Mouse (Mus musculus) fat pad, adult 2 months (tissue): ENCODE measurements at regions not wholly inside any gene's neighbourhood (a gene's known extent, or its start where the extent isn't known, plus 50 kb on each side); places are given as distances from the start of the nearest gene placed in this dataset.

Source experiments
- DNase-seq: peaks from one replicate; pipeline ENCODE4 v3.0.0-alpha.2; 2011; ENCODE audit warnings: low read depth, low spot score; ENCODE audit errors: extremely low read depth

- DNase-seq = no peak
Observed at GRCm38 (mm10) chr6:101596995-101597394, 219.3 kb upstream of the Pdzrn3 start.

- DNase-seq = no peak
Observed at GRCm38 (mm10) chr6:101593782-101594641, 216.3 kb upstream of the Pdzrn3 start.

GRCm38 (mm10) chr6:101585871-101586270 lies 208.2 kb upstream of the Pdzrn3 start:
- DNase-seq = no peak

GRCm38 (mm10) chr6:101580824-101581223 lies 203.1 kb upstream of the Pdzrn3 start:
- no peak for DNase-seq

- DNase-seq = no peak
Observed at GRCm38 (mm10) chr6:101556096-101556495, 178.4 kb upstream of the Pdzrn3 start.

GRCm38 (mm10) chr6:101554965-101555604 lies 177.4 kb upstream of the Pdzrn3 start:
- no peak for DNase-seq

GRCm38 (mm10) chr6:101550501-101551268 lies 173.0 kb upstream of the Pdzrn3 start:
- DNase-seq = no peak

- DNase-seq = no peak
Observed at GRCm38 (mm10) chr6:101537581-101537980, 159.9 kb upstream of the Pdzrn3 start.

GRCm38 (mm10) chr6:101534214-101535052 lies 156.7 kb upstream of the Pdzrn3 start:
- no peak for DNase-seq

- DNase-seq = no peak
Observed at GRCm38 (mm10) chr6:101532436-101532835, 154.7 kb upstream of the Pdzrn3 start.

- DNase-seq = no peak
Observed at GRCm38 (mm10) chr6:101531914-101532313, 154.2 kb upstream of the Pdzrn3 start.

GRCm38 (mm10) chr6:101525129-101525528 lies 147.4 kb upstream of the Pdzrn3 start:
- no peak for DNase-seq

- DNase-seq = no peak
Observed at GRCm38 (mm10) chr6:101521316-101521715, 143.6 kb upstream of the Pdzrn3 start.

GRCm38 (mm10) chr6:101520755-101521154 lies 143.1 kb upstream of the Pdzrn3 start:
- DNase-seq = no peak

- no peak for DNase-seq
Observed at GRCm38 (mm10) chr6:101518904-101519701, 141.4 kb upstream of the Pdzrn3 start.

GRCm38 (mm10) chr6:101517584-101517983 lies 139.9 kb upstream of the Pdzrn3 start:
- no peak for DNase-seq

- no peak for DNase-seq
Observed at GRCm38 (mm10) chr6:101513696-101514095, 136.0 kb upstream of the Pdzrn3 start.

GRCm38 (mm10) chr6:101502149-101502548 lies 124.5 kb upstream of the Pdzrn3 start:
- DNase-seq = no peak

- no peak for DNase-seq
Observed at GRCm38 (mm10) chr6:101501716-101502115, 124.0 kb upstream of the Pdzrn3 start.

- no peak for DNase-seq
Observed at GRCm38 (mm10) chr6:101500202-101500601, 122.5 kb upstream of the Pdzrn3 start.
